Mouse (Mus musculus) intestine, postnatal 0 days (tissue): ENCODE data around the gene Cd24a. TPM values are rescaled to one million over a fixed set of nuclear protein-coding genes. Genes with fewer than 3 reads are reported as not detected.

Experiments
- ATAC-seq: fragments of 200-750 bp; cut with Nextera tagmentation; 2 replicates; pipeline ENCODE4 v1.8.0; 2017; ENCODE audit warnings: mild to moderate bottlenecking, moderate TSS enrichment, moderate library complexity
- H3K27ac ChIP-seq: fragments of 300-500 bp; sonication (generic); 2 replicates; pipeline ENCODE4 v1.5.1; 2014; ENCODE audit warnings: mild to moderate bottlenecking, low read depth, low read length, moderate library complexity
- H3K27me3 ChIP-seq: fragments of 300-500 bp; sonication (generic); replicated peaks from 2 replicates; pipeline ENCODE4 v1.6.1; 2014; ENCODE audit warnings: low read length, mixed read lengths; ENCODE audit not compliant: control insufficient read depth, insufficient read depth
- H3K36me3 ChIP-seq: fragments of 300-500 bp; sonication (generic); 2 replicates; pipeline ENCODE4 v1.6.1; 2014; ENCODE audit warnings: mild to moderate bottlenecking, moderate library complexity; ENCODE audit not compliant: control insufficient read depth, insufficient read depth
- H3K4me1 ChIP-seq: fragments of 300-500 bp; sonication (generic); replicated peaks from 2 replicates; pipeline ENCODE4 v1.6.1; 2014; ENCODE audit warnings: antibody characterized with exemption, low read length, mixed read lengths; ENCODE audit not compliant: control insufficient read depth, insufficient read depth
- H3K4me2 ChIP-seq: fragments of 300-500 bp; sonication (generic); replicated peaks from 2 replicates; pipeline ENCODE4 v1.6.1; 2014; ENCODE audit warnings: low read depth, mild to moderate bottlenecking, moderate library complexity
- H3K4me3 ChIP-seq: fragments of 300-500 bp; sonication (generic); 2 replicates; pipeline ENCODE4 v1.5.1; 2014; ENCODE audit warnings: low read depth, low read length
- H3K9ac ChIP-seq: fragments of 300-500 bp; sonication (generic); 2 replicates; pipeline ENCODE4 v1.6.1; 2014; ENCODE audit warnings: mild to moderate bottlenecking, low read depth, low read length
- H3K9me3 ChIP-seq: fragments of 300-500 bp; sonication (generic); 2 replicates; pipeline ENCODE4 v1.6.1; 2016; ENCODE audit warnings: mixed run types; ENCODE audit not compliant: control insufficient read depth
- CTCF ChIP-seq: sonication (generic); IDR thresholded peaks from 2 replicates; pipeline ENCODE4 v1.5.1; 2016; ENCODE audit warnings: low read depth, mild to moderate bottlenecking, control low read depth, antibody characterized with exemption, moderate library complexity
- WGBS: fragments of 180-500 bp; shearing (Covaris S2); extraction: QIAGEN DNeasy Blood & Tissue Kit; methylation state at CpG from one replicate; pipeline ENCODE4 v1.1.7; 2014; 5-methylcytosine and 5-hydroxymethylcytosine counted together
- polyA plus RNA-seq: library from polyadenylated mRNA; unstranded; fragments of >200 nt; fragmentation: Nextera tagmentation; extraction: Ambion mirVana; gene quantifications from 2 replicates; pipeline ENCODE4 v1.2.1, GENCODE M21; 2015

Cd24a gene
- 87.8 and 91.9 TPM in 2 replicates for polyA plus RNA-seq

DNA sequence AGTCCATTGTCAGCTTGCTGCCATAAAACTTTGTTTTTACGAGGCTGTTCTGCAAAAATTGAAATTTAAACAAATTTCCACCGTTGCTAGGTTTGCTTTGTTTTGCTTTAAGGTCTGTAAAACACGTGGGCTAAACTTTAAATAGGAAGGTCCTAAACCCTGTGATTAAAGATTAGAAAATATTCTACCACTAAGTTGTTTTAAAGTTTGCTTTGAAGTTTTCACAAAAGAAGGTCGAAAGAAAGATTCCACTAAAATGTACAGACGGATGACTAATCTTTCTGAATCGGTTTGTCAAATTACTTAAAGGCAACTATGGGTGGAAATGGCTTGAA, at the start of gene Cd24a:
TSS of gene Cd24a (plus strand) at position 288 of the 335 bp plus-strand sequence.
- no peak for TF ChIP-seq CTCF
- no peaks in the 10 kb centered on the region for H3K27me3 ChIP-seq
- no peak for ATAC-seq
- H3K4me3 ChIP-seq, result peak within 1 kb of the TSS; percentile 64
- peak within 1 kb of the TSS; percentile 97 for H3K4me2 ChIP-seq
- no peaks in the 10 kb centered on the region for H3K9me3 ChIP-seq
- under 1% methylated on average over 6 of the region's 6 CpGs for WGBS
- peak within 1 kb of the TSS; percentile 77 for H3K27ac ChIP-seq
- no peaks in the 10 kb centered on the region for H3K36me3 ChIP-seq
- H3K4me1 ChIP-seq, result 0 out of 2 replicates have a peak, but pooled peaks cover 5% of the 10 kb centered on the region
- peak within 1 kb of the TSS; percentile 54 for H3K9ac ChIP-seq

DNA sequence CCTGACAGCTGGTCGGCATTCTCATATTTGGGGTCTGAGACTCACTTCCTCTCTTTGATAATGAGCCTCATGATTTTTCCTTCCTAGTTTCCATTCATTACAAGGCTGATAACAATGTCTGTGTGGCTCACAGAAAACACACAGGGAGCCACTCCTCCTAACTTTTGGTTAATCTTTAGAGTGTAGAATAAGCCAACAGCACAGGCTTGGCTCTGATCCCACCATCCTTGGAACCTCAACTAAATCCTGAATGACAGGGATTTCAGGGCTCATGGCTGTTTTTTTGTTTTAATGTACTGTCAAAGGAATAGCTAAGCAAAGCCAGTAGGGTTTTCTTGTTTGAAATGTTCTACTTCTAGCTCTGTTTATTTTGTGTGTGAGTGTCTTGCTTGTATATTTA, 43.7 kb upstream of the Cd24a start:
- no peak for ATAC-seq
- no peaks in the 10 kb centered on the region for H3K27me3 ChIP-seq
- H3K9me3 ChIP-seq, result no peaks in the 10 kb centered on the region
- H3K9ac ChIP-seq, result no peak overlapping the region
- 0 out of 2 replicates have a peak, but pooled peaks cover 3% of the 10 kb centered on the region for H3K4me1 ChIP-seq
- no peak overlapping the region for H3K27ac ChIP-seq
- no peak for TF ChIP-seq CTCF
- no peak overlapping the region for H3K4me3 ChIP-seq
- H3K4me2 ChIP-seq, result no peak overlapping the region
- H3K36me3 ChIP-seq, result peaks cover 37% of the 10 kb centered on the region
- 48% methylated on average over 1 of the region's 1 CpGs for WGBS

DNA sequence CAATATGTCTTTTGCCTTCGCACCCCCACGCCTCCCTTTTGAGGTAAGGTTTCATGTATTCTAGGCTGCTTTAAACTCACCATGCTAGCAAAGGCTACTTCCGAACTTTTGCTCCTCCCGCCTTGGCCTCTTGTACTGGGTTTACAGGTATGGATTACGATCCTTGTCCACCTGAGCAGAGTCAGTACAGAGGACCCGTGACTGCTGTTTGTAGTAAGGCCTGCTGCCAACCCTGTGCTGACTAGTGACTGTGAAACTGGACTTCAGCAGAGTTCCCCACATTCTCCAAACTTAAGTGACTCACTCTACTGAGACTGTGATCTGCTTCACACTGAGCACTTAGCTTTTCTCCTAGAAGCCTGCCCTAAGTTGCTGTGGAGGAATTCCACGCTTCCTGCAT, 40.4 kb upstream of the Cd24a start:
- Histone ChIP-seq H3K9ac (no peak overlapping the region), H3K9me3 (no peaks in the 10 kb centered on the region), H3K4me1 (0 out of 2 replicates have a peak, but pooled peaks cover 3% of the 10 kb centered on the region), H3K27me3 (no peaks in the 10 kb centered on the region), H3K36me3 (peaks cover 6% of the 10 kb centered on the region), H3K4me3 (no peak overlapping the region), H3K27ac (peak overlapping the region; percentile 71), H3K4me2 (no peak overlapping the region)
- peak; percentile 66 for ATAC-seq
- no peak for TF ChIP-seq CTCF
- WGBS, result 76% methylated on average over 7 of the region's 7 CpGs

DNA sequence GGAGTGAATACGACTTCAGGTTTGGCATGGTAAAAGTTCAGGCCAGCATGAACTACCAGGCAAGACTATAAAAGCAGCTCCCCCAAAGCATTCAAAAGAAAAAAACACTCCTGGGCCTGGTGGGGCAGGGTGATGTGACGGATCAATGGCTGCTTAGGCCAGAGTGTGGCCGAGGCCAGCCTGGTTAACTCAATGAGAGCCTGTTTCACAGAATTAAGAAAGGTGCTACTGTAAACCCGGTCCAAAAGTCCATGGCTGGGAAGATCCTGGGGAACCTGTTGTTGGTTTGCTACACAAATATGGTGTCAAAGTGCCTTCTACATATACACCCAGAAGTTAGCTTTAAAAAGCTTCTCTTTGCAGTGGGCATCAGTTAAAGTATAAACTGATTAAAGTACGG, 39.3 kb upstream of the Cd24a start:
- Histone ChIP-seq H3K27me3 (no peaks in the 10 kb centered on the region), H3K4me1 (0 out of 2 replicates have a peak, but pooled peaks cover 3% of the 10 kb centered on the region), H3K27ac (0 out of 2 replicates have a peak overlapping the region, but pooled peaks have one; percentile 71), H3K4me2 (0 out of 2 replicates have a peak overlapping the region, but pooled peaks have one; percentile 72), H3K4me3 (no peak overlapping the region), H3K9ac (no peak overlapping the region), H3K36me3 (no peaks in the 10 kb centered on the region; the same call in 1 of the 2 replicates), H3K9me3 (no peaks in the 10 kb centered on the region)
- 68% methylated on average over 5 of the region's 5 CpGs for WGBS
- ATAC-seq, result no peak
- TF ChIP-seq CTCF, result no peak

DNA sequence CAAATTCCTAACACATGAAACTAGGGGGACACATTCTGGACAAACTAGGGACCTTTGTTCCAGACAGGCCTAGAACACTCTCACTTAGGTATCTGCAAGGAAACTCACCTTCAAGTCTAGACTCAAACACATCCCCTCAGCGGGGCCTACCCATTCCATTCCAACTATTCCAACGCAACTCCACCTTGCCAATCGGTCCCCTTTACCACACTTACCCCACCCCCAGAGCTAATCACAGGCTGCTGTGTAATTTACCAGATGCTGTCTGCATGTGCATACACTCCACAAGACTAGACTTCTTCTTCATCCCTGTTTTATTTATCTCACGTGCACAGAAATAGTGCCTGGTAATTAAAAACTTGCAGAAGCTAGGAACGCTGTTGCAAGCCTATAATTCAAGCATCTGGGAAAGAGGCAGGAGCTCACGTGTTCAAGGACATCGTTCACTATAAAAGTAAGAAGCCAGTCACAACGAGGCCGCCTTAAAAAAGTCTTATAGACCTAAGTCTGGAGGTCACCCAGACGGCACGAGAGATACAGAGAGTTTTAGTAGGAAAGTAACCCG, 38.3 kb upstream of the Cd24a start:
- H3K9me3 ChIP-seq, result no peaks in the 10 kb centered on the region
- 10% methylated on average over 12 of the region's 12 CpGs for WGBS
- TF ChIP-seq CTCF, result no peak
- peak overlapping the region; percentile 90 for H3K4me3 ChIP-seq
- H3K4me1 ChIP-seq, result 0 out of 2 replicates have a peak, but pooled peaks cover 3% of the 10 kb centered on the region
- ATAC-seq, result no peak
- H3K4me2 ChIP-seq, result peak overlapping the region; percentile 72
- no peaks in the 10 kb centered on the region; the same call in 1 of the 2 replicates for H3K36me3 ChIP-seq
- H3K27ac ChIP-seq, result peak overlapping the region; percentile 88
- no peaks in the 10 kb centered on the region for H3K27me3 ChIP-seq
- peak overlapping the region; percentile 90 for H3K9ac ChIP-seq

DNA sequence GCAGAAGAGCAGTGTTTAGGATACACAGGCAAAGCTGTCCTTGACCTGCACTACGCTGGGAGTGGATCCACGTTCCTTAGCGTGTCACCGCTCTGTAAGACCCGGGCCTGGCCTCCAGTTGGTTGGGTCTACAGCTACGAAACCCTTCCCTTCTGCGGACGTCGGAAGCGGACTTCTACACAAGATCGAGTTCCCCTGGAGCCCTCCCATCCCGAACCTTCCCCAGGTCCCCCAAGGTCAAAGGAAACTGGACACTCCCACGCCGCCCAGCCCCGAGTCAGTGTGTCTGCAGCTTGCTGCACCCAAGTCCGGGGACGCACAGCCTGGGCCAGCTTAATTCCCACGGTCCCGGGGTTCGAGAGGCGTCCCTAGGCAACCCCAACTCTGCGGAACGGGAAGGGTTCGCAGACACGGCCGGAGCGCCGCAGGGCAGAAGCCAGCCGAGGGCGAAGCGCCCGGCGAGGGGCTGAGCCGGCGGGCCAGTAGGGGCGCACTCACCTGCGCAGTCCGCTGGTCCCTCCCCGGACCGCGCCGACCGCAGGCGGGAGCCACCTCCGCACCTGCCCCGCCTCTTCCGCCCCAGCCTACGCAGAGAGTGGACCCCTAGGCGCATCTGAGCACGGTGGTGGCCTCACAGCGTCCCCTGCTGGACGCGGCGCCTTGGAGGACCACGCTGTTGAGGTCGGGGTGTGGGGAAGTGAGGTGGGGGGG, 37.5 kb upstream of the Cd24a start, which contains the start of gene 1700021F05Rik:
TSS of gene 1700021F05Rik (minus strand) at position 553 of the 711 bp plus-strand sequence.
- peak; percentile 90 for TF ChIP-seq CTCF
- Histone ChIP-seq H3K9ac (peak within 1 kb of the TSS; percentile 90), H3K4me2 (peak within 1 kb of the TSS; percentile 72), H3K27ac (peak within 1 kb of the TSS; percentile 88), H3K4me1 (0 out of 2 replicates have a peak, but pooled peaks cover 3% of the 10 kb centered on the region), H3K27me3 (no peaks in the 10 kb centered on the region), H3K9me3 (no peaks in the 10 kb centered on the region), H3K4me3 (peak within 1 kb of the TSS; percentile 90), H3K36me3 (no peaks in the 10 kb centered on the region; the same call in 1 of the 2 replicates)
- under 1% methylated on average over 44 of the region's 56 CpGs for WGBS
- peak; percentile 97 for ATAC-seq
